Mouse (Mus musculus): Measurements from ENCODE around the gene Ccdc38.

Ccdc38 gene

GRCm38 (mm10) chr10:93540431-93541210 lies at the start of gene Ccdc38:
Gene Ccdc38, plus strand, starts transcription at chr10:93540632.
- DNase-seq, result no peak

DNA sequence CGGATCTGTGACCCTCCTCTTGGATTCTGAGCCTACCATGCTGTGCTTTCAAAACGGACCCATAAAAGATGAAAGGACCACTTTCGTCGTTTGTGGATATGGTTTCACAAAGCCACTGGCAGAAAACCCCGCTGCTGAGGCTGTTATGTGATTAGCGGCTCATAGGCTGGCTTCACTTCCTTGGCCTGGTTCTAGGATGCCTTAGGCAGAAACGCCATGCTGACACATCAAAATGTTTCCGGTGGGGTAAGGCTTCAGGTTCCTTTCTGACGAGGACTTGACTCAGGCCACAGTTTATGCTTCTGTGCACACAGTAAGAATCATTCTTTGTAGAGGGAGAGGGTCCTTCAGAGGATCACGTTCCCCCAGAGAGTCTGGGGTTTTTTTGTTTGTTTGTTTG lies 39.6 kb upstream of the Ccdc38 start:
- DNase-seq, result no peak

GRCm38 (mm10) chr10:93501346-93501745 lies 39.1 kb upstream of the Ccdc38 start:
- DNase-seq, result no peak

- no peak for DNase-seq
These were observed 32.0 kb upstream of the Ccdc38 start for GRCm38 (mm10) chr10:93508383-93508970.

GRCm38 (mm10) chr10:93509532-93510153 lies 30.8 kb upstream of the Ccdc38 start:
- no peak for DNase-seq

DNA sequence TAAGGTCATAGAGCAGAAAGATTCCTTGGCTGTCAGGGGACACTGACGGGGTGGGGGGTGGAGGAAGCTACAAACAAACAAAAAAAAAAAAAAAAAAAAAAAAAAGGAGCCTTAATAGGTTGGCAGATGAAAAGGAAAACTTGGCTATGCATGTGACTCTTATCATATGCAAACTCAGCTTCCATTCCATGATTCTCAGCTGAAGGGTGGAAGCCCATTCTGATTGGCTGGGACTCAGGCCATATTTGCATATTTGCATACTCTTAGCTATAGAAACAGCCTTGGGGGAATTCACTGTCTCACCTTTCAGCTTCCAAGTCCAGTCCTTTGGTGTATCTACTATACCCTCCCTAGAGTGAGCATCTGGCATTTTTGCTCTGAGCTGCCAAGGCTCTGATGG lies 25.0 kb upstream of the Ccdc38 start:
- DNase-seq, result no peak

DNA sequence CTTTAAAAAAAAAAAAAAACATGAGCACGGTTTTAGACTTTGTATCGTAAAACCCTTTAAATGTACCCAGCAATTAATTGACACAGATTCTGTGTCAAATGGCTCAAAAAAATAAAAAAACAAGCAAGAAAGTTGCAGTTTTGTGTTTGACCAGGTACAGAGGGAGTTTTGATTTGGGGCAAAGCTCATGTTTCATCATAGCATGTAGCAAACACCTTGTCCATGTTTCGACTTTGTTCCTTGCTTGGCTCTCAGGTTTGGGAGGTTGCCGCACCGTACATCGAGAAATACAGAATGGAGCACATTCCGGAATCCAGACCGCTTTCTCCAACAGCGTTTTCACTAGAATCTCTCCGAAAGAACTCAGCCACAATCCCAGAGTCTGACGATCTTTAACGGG lies 24.5 kb upstream of the Ccdc38 start:
- DNase-seq, result no peak

- no peak for DNase-seq
These were observed 22.7 kb upstream of the Ccdc38 start for GRCm38 (mm10) chr10:93517754-93518153.

DNA sequence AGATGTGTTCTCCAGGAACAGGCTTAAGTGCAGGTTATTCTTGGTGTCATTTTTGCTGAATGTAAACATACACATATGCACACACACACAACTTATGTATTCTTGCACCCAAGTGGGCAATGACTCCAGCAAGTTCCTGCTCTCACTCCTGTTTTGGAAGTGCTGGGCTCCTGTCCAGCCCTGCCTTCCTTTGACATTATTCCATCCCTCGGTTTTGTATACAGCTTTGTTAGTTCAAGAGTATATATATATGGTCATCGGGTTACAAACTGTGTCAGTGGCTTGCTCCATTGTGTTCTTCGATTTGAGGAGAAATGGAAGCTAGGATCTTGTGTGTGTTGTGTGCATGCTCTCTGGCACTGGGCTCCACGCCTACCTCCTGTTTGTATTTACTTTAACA lies 22.2 kb upstream of the Ccdc38 start:
- DNase-seq, result no peak

- DNase-seq, result no peak
These were observed 21.8 kb upstream of the Ccdc38 start for GRCm38 (mm10) chr10:93518620-93519019.

DNA sequence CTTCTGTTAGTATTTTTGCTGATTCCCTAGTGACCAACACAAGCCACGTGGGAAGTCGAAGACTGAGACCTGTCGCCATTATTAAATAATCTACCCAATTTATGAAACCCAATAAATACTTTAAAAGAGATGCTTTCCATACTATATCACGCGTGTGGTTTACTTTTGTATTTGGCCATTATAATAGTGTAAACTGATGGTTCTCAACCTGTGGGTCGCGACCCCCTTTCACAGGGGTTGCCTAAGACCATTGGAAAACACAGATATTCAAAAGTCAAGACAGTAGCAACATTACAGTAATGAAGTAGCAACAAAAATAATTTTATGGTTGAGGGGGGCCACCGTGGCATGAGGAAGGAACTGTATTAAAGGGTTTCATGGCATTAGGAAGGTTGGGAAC lies 21.3 kb upstream of the Ccdc38 start:
- no peak for DNase-seq

DNA sequence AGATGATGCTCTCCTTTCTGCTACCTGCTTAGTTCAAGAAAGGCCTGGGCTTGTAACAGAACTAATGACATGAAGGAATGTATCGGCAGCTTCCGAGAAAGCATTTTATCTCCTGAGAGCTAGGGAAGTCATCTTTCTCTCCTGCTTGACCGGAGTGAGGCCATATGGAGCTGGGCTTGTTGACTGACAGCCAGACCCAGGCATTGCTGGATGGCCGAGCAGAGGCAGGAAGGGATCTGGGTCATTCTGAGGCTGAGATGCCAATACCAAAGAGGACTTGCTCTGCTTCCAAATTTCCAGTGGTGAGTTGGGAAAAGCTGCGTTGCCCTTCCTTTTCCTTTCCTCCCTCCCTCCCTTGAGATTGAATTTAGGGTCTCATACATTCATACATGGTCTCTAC lies 20.7 kb upstream of the Ccdc38 start:
- no peak for DNase-seq

DNA sequence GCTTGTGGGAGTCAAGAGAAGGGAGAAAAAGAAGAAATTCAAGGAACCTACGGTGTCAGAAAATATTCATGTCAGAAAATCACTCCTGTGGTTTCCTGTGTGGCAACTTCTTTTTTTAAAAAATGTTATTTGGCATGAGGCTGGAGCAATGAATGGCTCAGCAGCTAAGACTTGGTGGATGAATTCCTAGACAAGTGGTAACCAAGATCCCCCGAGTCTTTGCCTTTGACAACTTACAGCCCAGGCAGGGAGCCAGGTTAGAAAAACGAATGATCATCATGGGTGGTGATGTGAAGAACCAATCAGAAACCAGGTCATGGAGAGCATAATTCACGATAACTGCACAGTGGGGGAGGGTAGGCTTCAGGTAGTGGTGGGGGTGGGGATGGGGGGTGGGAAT lies 19.4 kb upstream of the Ccdc38 start:
- DNase-seq, result no peak

- no peak for DNase-seq
These were observed 15.1 kb upstream of the Ccdc38 start for GRCm38 (mm10) chr10:93525329-93525728.

GRCm38 (mm10) chr10:93538287-93538686 lies 2.1 kb upstream of the Ccdc38 start:
- no peak for DNase-seq

GRCm38 (mm10) chr10:93538818-93539217 lies 1.6 kb upstream of the Ccdc38 start:
- DNase-seq, result no peak

GRCm38 (mm10) chr10:93539775-93540430 lies 529 bp upstream of the Ccdc38 start, which contains the start of gene Amdhd1:
Gene Amdhd1, minus strand, starts transcription at chr10:93540033.
- peak; percentile 72 for DNase-seq

GRCm38 (mm10) chr10:93541585-93541984 lies 1.2 kb downstream of the Ccdc38 start:
- no peak for DNase-seq

- no peak for DNase-seq
These were observed 1.9 kb downstream of the Ccdc38 start for GRCm38 (mm10) chr10:93542356-93542755.

- DNase-seq, result no peak
These were observed 2.7 kb downstream of the Ccdc38 start for GRCm38 (mm10) chr10:93543176-93543575.

GRCm38 (mm10) chr10:93544172-93544571 lies 3.7 kb downstream of the Ccdc38 start:
- DNase-seq, result no peak

GRCm38 (mm10) chr10:93547741-93548270 lies 7.4 kb downstream of the Ccdc38 start:
- DNase-seq, result no peak

- peak; percentile 84 for DNase-seq
These were observed 8.6 kb downstream of the Ccdc38 start for GRCm38 (mm10) chr10:93548991-93549390.

All from right cerebral cortex, postnatal 14 days (tissue).